14 mouse cellular contexts compared by ENCODE assay signal in the genomic region with DNA sequence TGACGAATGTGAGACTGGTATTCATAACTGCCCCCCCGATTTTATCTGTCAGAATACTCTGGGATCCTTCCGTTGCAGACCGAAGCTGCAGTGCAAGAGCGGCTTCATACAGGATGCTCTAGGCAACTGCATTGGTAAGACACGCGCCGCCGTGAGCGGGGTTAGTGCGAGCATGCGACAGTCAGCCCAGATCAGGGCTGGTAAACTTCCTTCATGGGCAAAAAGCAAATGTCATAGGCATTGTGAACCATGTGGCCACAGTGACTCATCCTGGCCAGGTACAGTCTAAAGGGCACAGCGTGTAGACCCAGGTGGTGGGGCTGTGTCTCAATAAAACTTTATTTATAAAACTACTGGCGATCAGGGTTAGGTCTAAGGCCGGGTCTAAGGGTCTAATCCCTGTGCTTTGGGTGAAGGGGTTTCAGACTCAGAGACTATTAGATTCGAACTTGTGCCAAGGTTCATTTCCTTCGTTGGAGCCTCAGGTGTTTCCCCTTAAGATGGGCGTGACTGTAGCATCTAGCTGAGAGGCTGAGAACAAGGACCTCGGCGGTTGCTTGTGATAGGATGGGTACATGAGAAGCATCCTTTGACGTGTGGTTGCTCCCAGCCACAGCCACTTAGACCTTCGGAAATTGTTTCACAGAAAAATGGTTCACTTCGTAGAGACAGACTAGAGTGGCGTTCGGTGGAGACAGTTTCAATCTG. TPM values are rescaled to one million over a fixed set of nuclear protein-coding genes. Genes with fewer than 3 reads are reported as not detected.
DNase-seq lines count a peak whose midpoint lies in the region; ATAC-seq and TF ChIP-seq lines count a peak whose summit lies in the region.
"Had no signal": no experiment of that assay in that cellular context is flagged by ENCODE, and none has a peak within 500 bp of the region (broad histone marks: within the 10 kb centered on the region; RNA-seq: fewer than 3 reads in every experiment).

No protein-coding gene starts in this region.

- no peaks in the 10 kb centered on the region for H3K9me3 ChIP-seq in embryonic facial prominence, embryonic 15.5 days (replicated peaks)
- no peaks in the 10 kb centered on the region for H3K9me3 ChIP-seq in hindbrain, embryonic 14.5 days (ENCODE audit: control insufficient read depth, low read length)
- H3K9me3 ChIP-seq: forebrain, embryonic 12.5 days; lung, embryonic 15.5 days; neural tube, embryonic 13.5 days had no signal

- no peak overlapping the region for H3K4me2 ChIP-seq in embryonic facial prominence, embryonic 15.5 days (replicated peaks)
- H3K4me2 ChIP-seq in hindbrain, embryonic 14.5 days (replicated peaks): no peak overlapping the region
- H3K4me2 ChIP-seq: forebrain, embryonic 12.5 days; lung, embryonic 15.5 days; midbrain, embryonic 11.5 days; neural tube, embryonic 13.5 days had no signal

- intact Hi-C loops in gastrocnemius, adult 2 months (cut with DNase I): no loop called here

- no peak overlapping the region for H3K9ac ChIP-seq in embryonic facial prominence, embryonic 15.5 days
- no peak overlapping the region for H3K9ac ChIP-seq in hindbrain, embryonic 14.5 days
- H3K9ac ChIP-seq: forebrain, embryonic 12.5 days; lung, embryonic 15.5 days; neural tube, embryonic 13.5 days had no signal

- H3K36me3 ChIP-seq in embryonic facial prominence, embryonic 15.5 days: peaks cover 87% of the 10 kb centered on the region
- 0 out of 2 replicates have a peak, but pooled peaks cover 5% of the 10 kb centered on the region for H3K36me3 ChIP-seq in hindbrain, embryonic 14.5 days (replicated peaks; ENCODE audit: control insufficient read depth, insufficient read depth)

- no peak for DNase-seq in gastrocnemius, adult 2 months
- DNase-seq in gastrocnemius, postnatal 10 days: no peak
- peak; percentile 7 for DNase-seq in 416B (ENCODE audit: low read depth)
- DNase-seq in adrenal gland, postnatal 36 days: no peak
- no peak for DNase-seq in hindbrain, embryonic 14.5 days (ENCODE audit: low spot score)
- DNase-seq: layer of hippocampus, adult 9-11 months; right cerebral cortex, adult 18-20 months had no signal

- no peaks in the 10 kb centered on the region for H3K27me3 ChIP-seq in embryonic facial prominence, embryonic 15.5 days
- no peaks in the 10 kb centered on the region for H3K27me3 ChIP-seq in hindbrain, embryonic 14.5 days (ENCODE audit: control insufficient read depth, insufficient read depth, low read length)
- H3K27me3 ChIP-seq: forebrain, embryonic 12.5 days; lung, embryonic 15.5 days; neural tube, embryonic 13.5 days had no signal

- H3K27ac ChIP-seq in gastrocnemius, adult 2 months: peak overlapping the region; percentile 71
- H3K27ac ChIP-seq in embryonic facial prominence, embryonic 15.5 days (replicated peaks): peak overlapping the region; percentile 68; the same call in 1 of the 2 replicates
- H3K27ac ChIP-seq in hindbrain, embryonic 14.5 days: no peak overlapping the region
- H3K27ac ChIP-seq: forebrain, embryonic 12.5 days; lung, embryonic 15.5 days; neural tube, embryonic 13.5 days had no signal

- H3K4me3 ChIP-seq in gastrocnemius, adult 2 months: no peak overlapping the region
- no peak overlapping the region for H3K4me3 ChIP-seq in embryonic facial prominence, embryonic 15.5 days (replicated peaks)
- H3K4me3 ChIP-seq in hindbrain, embryonic 14.5 days (replicated peaks; ENCODE audit: low read length): no peak overlapping the region
- H3K4me3 ChIP-seq: forebrain, embryonic 12.5 days; lung, embryonic 15.5 days; neural tube, embryonic 13.5 days had no signal

- H3K4me1 ChIP-seq in embryonic facial prominence, embryonic 15.5 days: peaks cover 4% of the 10 kb centered on the region
- H3K4me1 ChIP-seq in hindbrain, embryonic 14.5 days (replicated peaks; ENCODE audit: control insufficient read depth, insufficient read depth, low read length): no peaks in the 10 kb centered on the region
- H3K4me1 ChIP-seq: forebrain, embryonic 12.5 days; lung, embryonic 15.5 days; neural tube, embryonic 13.5 days had no signal

- 88% methylated on average over 25 of the region's 25 CpGs for whole genome bisulfite sequencing in embryonic facial prominence, embryonic 15.5 days
- WGBS in hindbrain, embryonic 14.5 days: 96% methylated on average over 25 of the region's 25 CpGs

- ATAC-seq in embryonic facial prominence, embryonic 15.5 days (ENCODE audit: insufficient number of reproducible peaks, low FRiP score, low TSS enrichment, low read depth): no peak
- ATAC-seq in megakaryocyte, adult 5-6 weeks (ENCODE audit: poor library complexity, severe bottlenecking): peak; percentile 62
- ATAC-seq in monocyte, adult 5-6 weeks (replicated peaks; ENCODE audit: insufficient number of reproducible peaks, low FRiP score, low TSS enrichment, poor library complexity, severe bottlenecking): no peak
- no peak for ATAC-seq in hindbrain, embryonic 14.5 days (ENCODE audit: low FRiP score)

- TF ChIP-seq CTCF in gastrocnemius, adult 2 months (IDR thresholded peaks at IDR 0.05): no peak

RNA-seq across cellular contexts. Expression of gene Fbln1, which starts 26.9 kb away (rescaled TPM):
- total RNA-seq in gastrocnemius, adult 2 months (2021): 10 to 100 TPM in 1 of 2 experiments, 1 to 10 TPM in 1; 6.5 to 20.9 TPM
- total RNA-seq in gastrocnemius, postnatal 10 days (2021): 10 to 100 TPM; 18.7 to 23.4 TPM
- 258 and 266 TPM in 2 replicates for polyA plus RNA-seq in embryonic facial prominence, embryonic 15.5 days (2015; fragmentation: Nextera tagmentation; extraction: Ambion mirVana)
- total RNA-seq in megakaryocyte, adult 5-6 weeks (2015): 0.07 and 0.34 TPM in 2 replicates
- not detected in 2 replicates for total RNA-seq in megakaryocyte, adult 5-6 weeks (2017)
- total RNA-seq in monocyte, adult 5-6 weeks (2017): not detected in 3 replicates
- total RNA-seq in adrenal gland, postnatal 36 days (2021): 10 to 100 TPM; 36.8 to 47.6 TPM
- polyA plus RNA-seq in hindbrain, embryonic 14.5 days (2014; fragmentation: Nextera tagmentation; extraction: Ambion mirVana): 51.0 and 54.2 TPM in 2 replicates
